Mouse (Mus musculus) forebrain, embryonic 10.5 days (tissue): ENCODE results near the gene Olfr1123. TPM values are rescaled to one million over a fixed set of nuclear protein-coding genes. Genes with fewer than 3 reads are reported as not detected.

Experiments
- polyA plus RNA-seq: library from polyadenylated mRNA; unstranded; fragments of >200 nt; fragmentation: Nextera tagmentation; extraction: Ambion mirVana; gene quantifications from 2 replicates; pipeline ENCODE4 v1.2.1, GENCODE M21; 2016

Gene Olfr1123
- polyA plus RNA-seq, 1 experiment from 2014 or later, result not detected

Other genes starting within 250 kb of the Olfr1123 start
- not detected in 2 replicates for gene Olfr1112, start 228.8 kb upstream of the Olfr1123 start, polyA plus RNA-seq
- gene Olfr1113, start 207.7 kb upstream of the Olfr1123 start, polyA plus RNA-seq, result not detected in 2 replicates
- gene Olfr1115, start 168.6 kb upstream of the Olfr1123 start, polyA plus RNA-seq, result not detected in 2 replicates
- gene Olfr1116, start 149.1 kb upstream of the Olfr1123 start, polyA plus RNA-seq, result not detected in 2 replicates
- gene Olfr1118, start 109.1 kb upstream of the Olfr1123 start, polyA plus RNA-seq, result not detected in 2 replicates
- gene Olfr1120, start 61.8 kb upstream of the Olfr1123 start, polyA plus RNA-seq, result not detected in 2 replicates
- not detected in 2 replicates for gene Olfr1121, start 46.7 kb upstream of the Olfr1123 start, polyA plus RNA-seq
- not detected in 2 replicates for gene Olfr1122, start 30.8 kb upstream of the Olfr1123 start, polyA plus RNA-seq
- 0.07 TPM in 1 of 2 replicates, not detected in the other for gene Olfr1124, start 13.6 kb downstream of the Olfr1123 start, polyA plus RNA-seq
- gene Olfr1126, start 37.3 kb downstream of the Olfr1123 start, polyA plus RNA-seq, result not detected in 2 replicates
- not detected in 2 replicates for gene Pramel7, start 80.5 kb downstream of the Olfr1123 start, polyA plus RNA-seq
- not detected in 2 replicates for gene Pramel6, start 89.9 kb downstream of the Olfr1123 start, polyA plus RNA-seq
- gene Olfr153, start 115.2 kb downstream of the Olfr1123 start, polyA plus RNA-seq, result not detected in 2 replicates
- not detected in 2 replicates for gene Olfr1128, start 128.9 kb downstream of the Olfr1123 start, polyA plus RNA-seq
- not detected in 2 replicates for gene Olfr1129, start 157.3 kb downstream of the Olfr1123 start, polyA plus RNA-seq
- gene Olfr1130, start 189.6 kb downstream of the Olfr1123 start, polyA plus RNA-seq, result not detected in 2 replicates
- gene Olfr1131, start 210.5 kb downstream of the Olfr1123 start, polyA plus RNA-seq, result not detected in 2 replicates
- not detected in 2 replicates for gene Olfr1132, start 220.9 kb downstream of the Olfr1123 start, polyA plus RNA-seq
- not detected in 2 replicates for gene Olfr1133, start 230.7 kb downstream of the Olfr1123 start, polyA plus RNA-seq
- gene Olfr1134, start 241.8 kb downstream of the Olfr1123 start, polyA plus RNA-seq, result not detected in 2 replicates